Mouse (Mus musculus) erythroblast, embryonic 14.5 days (primary cell): Measurements from ENCODE around the gene Bpnt1. TPM values are rescaled to one million over a fixed set of nuclear protein-coding genes. Genes with fewer than 3 reads are reported as not detected.

Experiments used
- H3K27me3 ChIP-seq: 2 replicates; pipeline ENCODE4 v1.6.1; 2012; ENCODE audit warnings: inconsistent platforms; ENCODE audit not compliant: control insufficient read depth
- H3K36me3 ChIP-seq: 2 replicates; pipeline ENCODE4 v1.6.1; 2012; ENCODE audit warnings: mild to moderate bottlenecking, inconsistent platforms; ENCODE audit not compliant: control insufficient read depth
- H3K4me1 ChIP-seq: 2 replicates; pipeline ENCODE4 v1.6.1; 2012; ENCODE audit warnings: inconsistent platforms; ENCODE audit not compliant: control insufficient read depth
- H3K4me3 ChIP-seq: replicated peaks from 2 replicates; pipeline ENCODE3; 2012; ENCODE audit warnings: moderate library complexity, mild to moderate bottlenecking, inconsistent platforms
- H3K9me3 ChIP-seq: 2 replicates; pipeline ENCODE4 v1.6.1; 2012; ENCODE audit warnings: low read length, inconsistent platforms, mixed read lengths; ENCODE audit not compliant: control insufficient read depth
- GATA1 ChIP-seq: IDR thresholded peaks from 2 replicates; pipeline ENCODE4 v1.6.1; 2012; ENCODE audit warnings: low read length, inconsistent platforms, mixed read lengths
- TAL1 ChIP-seq: IDR thresholded peaks from 3 replicates; pipeline ENCODE4 v1.6.1; 2012; ENCODE audit warnings: low read length, inconsistent platforms, mixed read lengths
- polyA plus RNA-seq: library from polyadenylated mRNA; stranded (reverse); fragments of >175 nt; gene quantifications from 2 replicates; pipeline ENCODE4 v1.2.3, GENCODE M21; 2012

The Bpnt1 gene
- polyA plus RNA-seq, result 0.07 and 0.18 TPM in 2 replicates

DNA sequence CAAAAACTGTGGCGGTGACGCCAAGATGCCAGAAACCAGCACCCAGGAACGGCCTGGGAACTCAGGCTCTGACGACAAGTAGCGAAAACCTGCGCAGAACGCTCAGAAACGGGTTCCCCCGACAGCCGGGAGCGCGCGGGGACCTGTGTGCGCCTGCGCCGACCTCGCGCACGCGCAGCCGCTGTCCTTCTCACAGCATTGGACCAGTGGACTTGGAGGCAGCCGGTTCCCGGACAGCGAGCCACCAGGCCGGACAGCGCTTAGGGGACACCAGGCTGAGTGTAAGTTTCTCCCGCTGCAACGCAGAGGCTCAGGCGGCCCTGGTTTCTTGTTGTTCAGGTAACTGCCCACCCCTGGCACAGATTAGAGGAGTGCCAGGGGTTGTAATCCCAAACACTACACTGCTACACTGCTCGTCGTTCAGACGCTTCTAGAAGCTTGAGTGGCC, at the start of gene Bpnt1:
Bpnt1 (plus strand) TSS at position 167 of the 448 bp plus-strand sequence.
- H3K4me3 ChIP-seq, result peak within 1 kb of the TSS; percentile 64
- no peaks in the 10 kb centered on the region for H3K9me3 ChIP-seq
- peaks cover 41% of the 10 kb centered on the region for H3K4me1 ChIP-seq
- peaks cover 5% of the 10 kb centered on the region for H3K36me3 ChIP-seq
- no peak for TF ChIP-seq GATA1
- TF ChIP-seq TAL1, result no peak
- H3K27me3 ChIP-seq, result no peaks in the 10 kb centered on the region

DNA sequence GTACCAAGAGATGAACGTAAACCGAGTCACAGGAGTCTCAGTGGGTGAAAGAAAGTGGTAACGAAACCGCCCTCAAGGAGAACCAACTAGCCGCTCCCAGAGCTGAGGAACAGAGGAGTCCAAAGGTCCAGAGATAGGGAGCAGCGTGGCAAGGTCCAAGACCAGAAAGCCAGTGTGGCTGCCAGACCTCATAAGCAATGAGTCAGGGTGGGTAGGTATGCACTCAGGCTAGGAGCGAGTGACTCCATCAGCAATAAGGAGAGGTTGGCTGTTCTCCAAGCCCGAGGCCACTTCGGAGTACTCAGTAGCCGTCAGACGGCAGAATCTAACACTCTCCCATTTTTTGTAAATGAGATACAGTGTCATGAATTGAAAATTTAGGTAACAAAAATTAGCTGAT, 49.1 kb upstream of the Bpnt1 start:
- Histone ChIP-seq H3K36me3 (peaks cover 98% of the 10 kb centered on the region), H3K4me1 (no peaks in the 10 kb centered on the region), H3K9me3 (no peaks in the 10 kb centered on the region), H3K27me3 (no peaks in the 10 kb centered on the region), H3K4me3 (no peak overlapping the region)
- TF ChIP-seq GATA1, result no peak
- TF ChIP-seq TAL1, result no peak

DNA sequence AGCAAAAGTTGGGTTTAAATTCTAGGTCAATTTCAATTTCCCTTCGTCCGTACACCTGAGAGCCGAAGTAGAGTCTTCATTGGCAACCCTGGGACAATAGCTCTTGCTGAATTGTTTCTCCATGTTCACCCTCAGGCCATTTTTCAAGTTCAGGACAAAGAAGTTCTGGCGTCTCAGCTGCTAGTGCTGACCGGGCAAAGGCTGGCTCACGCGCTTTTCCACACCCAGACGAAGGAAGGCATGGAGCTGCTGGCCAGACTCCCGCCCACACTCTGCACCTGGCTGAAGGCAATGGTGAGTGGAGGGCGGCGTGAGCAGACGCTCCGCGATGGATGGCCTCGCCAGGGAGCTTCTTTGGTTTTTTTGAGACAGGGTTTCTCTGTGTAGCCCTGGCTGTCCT, 48.7 kb upstream of the Bpnt1 start:
- no peaks in the 10 kb centered on the region for H3K27me3 ChIP-seq
- H3K4me1 ChIP-seq, result no peaks in the 10 kb centered on the region
- TF ChIP-seq GATA1, result no peak
- TF ChIP-seq TAL1, result no peak
- no peaks in the 10 kb centered on the region for H3K9me3 ChIP-seq
- H3K4me3 ChIP-seq, result no peak overlapping the region
- peaks cover 98% of the 10 kb centered on the region for H3K36me3 ChIP-seq

DNA sequence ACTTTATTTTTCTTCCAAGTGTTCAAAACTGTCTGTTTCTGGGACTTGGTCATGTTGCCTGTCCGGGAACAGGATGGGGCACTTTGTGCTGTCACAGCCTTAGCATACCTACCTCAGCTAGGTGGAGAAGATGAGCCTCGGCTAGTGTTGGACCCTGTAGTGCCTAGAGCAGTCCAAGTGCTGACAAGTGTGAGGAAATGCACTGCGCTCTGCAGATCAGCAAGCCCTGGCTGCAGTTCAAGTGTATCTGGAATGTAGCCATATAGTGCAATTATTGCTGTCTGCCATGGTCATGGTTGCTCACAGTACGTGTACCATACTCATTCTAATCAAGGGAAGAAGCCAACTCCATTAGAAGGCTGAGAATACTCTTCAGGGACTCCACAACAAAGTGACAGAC, 47.2 kb upstream of the Bpnt1 start:
- Histone ChIP-seq H3K4me1 (no peaks in the 10 kb centered on the region), H3K36me3 (peaks cover 88% of the 10 kb centered on the region), H3K4me3 (no peak overlapping the region), H3K27me3 (no peaks in the 10 kb centered on the region), H3K9me3 (no peaks in the 10 kb centered on the region)
- TF ChIP-seq GATA1, result no peak
- no peak for TF ChIP-seq TAL1

DNA sequence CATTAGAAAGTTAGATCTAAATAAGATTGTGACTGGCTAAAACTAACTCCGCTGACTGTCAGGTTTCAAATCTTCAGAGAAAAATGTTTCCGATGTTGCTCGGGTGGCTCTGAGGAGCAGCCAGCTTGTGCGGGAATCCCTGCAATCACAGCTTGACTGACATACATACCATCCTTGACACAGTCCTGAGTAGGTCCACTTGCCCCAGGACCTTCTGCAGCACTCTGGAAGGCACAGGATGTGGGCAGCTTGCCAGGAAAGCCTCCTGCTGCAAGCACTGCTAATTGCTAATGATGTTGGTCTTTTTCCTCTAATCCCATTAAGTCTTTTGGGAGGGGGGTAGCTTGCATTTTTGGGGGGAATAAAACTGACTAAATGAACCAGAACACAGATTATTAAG, 46.8 kb upstream of the Bpnt1 start:
- TF ChIP-seq GATA1 (no peak), TAL1 (no peak)
- no peaks in the 10 kb centered on the region for H3K4me1 ChIP-seq
- no peaks in the 10 kb centered on the region for H3K9me3 ChIP-seq
- no peaks in the 10 kb centered on the region for H3K27me3 ChIP-seq
- peaks cover 85% of the 10 kb centered on the region for H3K36me3 ChIP-seq
- H3K4me3 ChIP-seq, result no peak overlapping the region

DNA sequence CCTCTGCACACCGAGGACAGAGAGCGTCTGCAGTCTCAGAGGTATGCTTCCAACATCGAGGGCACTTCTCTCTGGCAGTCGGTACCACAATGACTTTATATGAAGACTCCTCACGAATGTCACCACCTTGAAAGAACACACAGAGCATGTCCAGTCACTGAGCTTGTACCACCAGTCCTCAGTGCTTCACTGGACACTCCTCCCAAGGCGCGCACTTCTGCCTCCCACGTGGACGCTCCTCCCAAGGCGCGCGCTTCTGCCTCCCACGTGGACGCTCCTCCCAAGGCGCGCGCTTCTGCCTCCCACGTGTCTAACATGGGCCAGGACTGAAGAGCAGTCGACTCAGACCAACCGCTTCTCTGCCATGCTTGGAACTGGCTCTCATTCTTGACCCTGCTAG, 44.9 kb upstream of the Bpnt1 start:
- Histone ChIP-seq H3K4me1 (no peaks in the 10 kb centered on the region), H3K36me3 (peaks cover 86% of the 10 kb centered on the region), H3K27me3 (no peaks in the 10 kb centered on the region), H3K9me3 (no peaks in the 10 kb centered on the region), H3K4me3 (no peak overlapping the region)
- TF ChIP-seq TAL1 (no peak), GATA1 (no peak)

DNA sequence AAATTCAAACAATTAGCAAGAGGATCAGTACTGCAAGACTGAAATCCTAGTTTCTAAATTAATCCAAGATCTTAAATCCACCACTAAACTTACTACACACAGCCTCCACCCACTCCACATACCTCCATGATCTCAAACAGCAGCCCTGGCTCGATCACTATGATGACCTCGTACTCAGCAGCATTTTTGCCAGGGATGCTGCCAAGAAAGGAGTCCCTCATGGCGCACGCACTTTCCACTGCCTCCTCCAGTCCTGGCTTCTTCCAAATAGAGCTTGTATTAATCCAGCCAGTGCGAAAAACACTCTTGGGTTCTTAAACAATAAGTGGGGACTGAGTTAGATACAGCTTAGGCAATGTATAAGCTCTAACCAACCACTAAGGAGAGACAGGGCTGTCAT, 42.7 kb upstream of the Bpnt1 start:
- Histone ChIP-seq H3K9me3 (no peaks in the 10 kb centered on the region), H3K4me1 (no peaks in the 10 kb centered on the region), H3K27me3 (no peaks in the 10 kb centered on the region), H3K36me3 (peaks cover 87% of the 10 kb centered on the region), H3K4me3 (no peak overlapping the region)
- no peak for TF ChIP-seq GATA1
- TF ChIP-seq TAL1, result no peak

DNA sequence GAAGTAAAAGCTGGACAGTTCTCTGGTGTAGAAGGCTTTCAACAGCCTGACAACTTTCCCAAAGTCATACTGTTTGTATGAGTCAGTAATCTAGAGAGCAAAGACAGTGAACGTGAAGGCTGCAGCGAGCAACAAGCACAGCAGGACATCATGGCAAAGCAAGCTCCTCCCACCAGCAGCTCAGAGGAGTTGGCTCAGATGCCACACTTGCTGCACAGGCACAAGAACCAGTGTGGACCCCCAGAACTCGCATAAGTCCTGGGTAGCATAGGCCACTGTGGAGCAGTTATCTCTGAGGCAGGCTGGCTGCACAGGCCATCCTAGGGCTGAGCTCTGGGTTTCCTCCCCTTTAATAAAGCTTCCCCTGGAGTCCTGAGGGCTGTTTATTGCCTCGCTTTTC, 40.6 kb upstream of the Bpnt1 start:
- Histone ChIP-seq H3K36me3 (peaks cover 83% of the 10 kb centered on the region), H3K4me3 (no peak overlapping the region), H3K27me3 (no peaks in the 10 kb centered on the region), H3K9me3 (no peaks in the 10 kb centered on the region), H3K4me1 (no peaks in the 10 kb centered on the region)
- TF ChIP-seq TAL1 (no peak), GATA1 (no peak)

DNA sequence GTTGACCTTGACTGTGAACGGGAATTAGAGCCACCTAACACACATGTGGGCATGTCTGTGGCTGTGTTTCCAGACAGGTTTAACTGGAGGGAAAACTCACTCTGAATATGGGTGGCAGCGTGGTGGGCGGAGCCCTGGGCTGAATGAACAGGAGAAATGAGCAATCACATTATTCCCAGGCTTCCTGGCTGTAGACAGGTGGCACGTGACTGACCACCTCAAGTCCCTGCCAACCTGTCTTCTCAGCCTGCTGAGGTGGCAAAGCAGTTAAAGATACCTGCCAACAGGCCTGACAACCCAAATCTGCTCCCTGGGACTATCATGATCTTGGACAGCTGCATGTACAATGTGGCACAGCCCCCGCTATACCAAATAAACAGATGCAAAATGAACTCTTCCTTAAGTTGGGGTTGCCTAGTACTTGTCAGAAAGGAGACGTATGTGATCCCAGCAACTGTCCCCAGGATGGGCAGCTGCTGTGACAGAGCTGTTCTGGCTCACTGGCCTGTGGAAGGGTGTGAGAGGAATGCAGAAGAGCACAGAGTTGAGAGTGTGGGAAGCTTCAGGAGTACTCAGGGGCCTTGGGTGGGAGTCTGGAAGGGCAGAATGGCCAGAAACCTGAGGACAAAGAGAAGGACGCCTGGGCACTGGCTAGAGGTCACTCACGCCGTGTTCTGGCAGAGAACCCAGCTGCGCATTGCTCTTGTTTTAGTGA, 39.1 kb upstream of the Bpnt1 start:
- TF ChIP-seq TAL1, result no peak
- no peak for TF ChIP-seq GATA1
- H3K4me1 ChIP-seq, result no peaks in the 10 kb centered on the region
- H3K4me3 ChIP-seq, result no peak overlapping the region
- no peaks in the 10 kb centered on the region for H3K9me3 ChIP-seq
- H3K27me3 ChIP-seq, result no peaks in the 10 kb centered on the region
- peaks cover 83% of the 10 kb centered on the region for H3K36me3 ChIP-seq

DNA sequence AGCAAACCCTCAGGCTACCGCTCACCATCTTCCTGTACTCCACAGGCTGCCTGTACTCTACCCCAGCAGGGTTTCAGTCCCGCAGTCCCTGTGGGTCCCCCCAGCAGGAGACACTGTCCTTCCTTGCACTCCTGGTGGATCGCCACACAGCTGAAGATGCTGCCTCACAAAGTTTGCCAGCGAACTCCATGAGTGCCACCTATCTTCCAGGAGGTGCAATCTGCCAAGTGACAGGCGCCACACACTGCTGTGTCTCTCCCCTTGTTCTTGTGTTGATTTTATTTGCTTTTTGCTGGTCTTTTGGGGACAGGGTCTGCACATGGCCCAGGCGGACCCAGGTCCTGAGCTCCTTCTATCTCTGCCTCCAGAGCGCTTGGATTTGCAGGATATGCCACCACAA, 35.1 kb upstream of the Bpnt1 start:
- Histone ChIP-seq H3K36me3 (peaks cover 68% of the 10 kb centered on the region), H3K4me3 (no peak overlapping the region), H3K9me3 (no peaks in the 10 kb centered on the region), H3K27me3 (no peaks in the 10 kb centered on the region), H3K4me1 (no peaks in the 10 kb centered on the region)
- TF ChIP-seq TAL1 (no peak), GATA1 (no peak)
